Mouse (Mus musculus) megakaryocyte progenitor cell, adult 5-6 weeks (primary cell): Measurements from ENCODE around the gene Ccl25. TPM values are rescaled to one million over a fixed set of nuclear protein-coding genes. Genes with fewer than 3 reads are reported as not detected.
"Not testable (repeated sequence)": the region's sequence is repeated elsewhere in the genome, so short reads cannot be mapped to it uniquely, and the experiment has no call there.

ENCODE experiments used
- ATAC-seq: replicated peaks from 2 replicates; pipeline ENCODE4 v1.8.0; 2016; ENCODE audit warnings: mild to moderate bottlenecking, moderate TSS enrichment, inconsistent platforms; ENCODE audit not compliant: poor library complexity
- total RNA-seq, 2 experiments: library from RNA; stranded (forward) in 1 of 2; stranded (reverse) in 1 of 2; fragments of 157-497, 149-512 nt in 1 of 2; fragments of 200-1000 nt in 1 of 2; gene quantifications; 2 replicates each; pipeline versions ENCODE4 v1.2.3 to v1.2.4; 2015 to 2017

The Ccl25 gene
- total RNA-seq, 2 experiments from 2014 or later = 4.6 to 20.6 TPM

GRCm38 (mm10) chr8:4333966-4334365 lies 9.0 kb downstream of the Ccl25 start:
- no peak for ATAC-seq

GRCm38 (mm10) chr8:4335678-4336077 lies 10.7 kb downstream of the Ccl25 start:
- ATAC-seq = peak; percentile 47

- no peak for ATAC-seq
Observed at GRCm38 (mm10) chr8:4340207-4340606, 15.2 kb downstream of the Ccl25 start.

- peak; percentile 90 for ATAC-seq
Observed at GRCm38 (mm10) chr8:4347661-4348060, 22.7 kb downstream of the Ccl25 start.

- peak; percentile 37 for ATAC-seq
Observed at GRCm38 (mm10) chr8:4348275-4348674, 23.3 kb downstream of the Ccl25 start.

GRCm38 (mm10) chr8:4349335-4349734 lies 24.3 kb downstream of the Ccl25 start:
- no peak for ATAC-seq

GRCm38 (mm10) chr8:4350618-4351017 lies 25.6 kb downstream of the Ccl25 start:
- no peak for ATAC-seq

- ATAC-seq = not testable (repeated sequence)
Observed at GRCm38 (mm10) chr8:4352562-4352961, 27.6 kb downstream of the Ccl25 start.

GRCm38 (mm10) chr8:4353741-4354140 lies 28.7 kb downstream of the Ccl25 start:
- no peak for ATAC-seq

GRCm38 (mm10) chr8:4354516-4354915 lies 29.5 kb downstream of the Ccl25 start:
- ATAC-seq = no peak

- no peak for ATAC-seq
Observed at GRCm38 (mm10) chr8:4355455-4355854, 30.4 kb downstream of the Ccl25 start.

- peak; percentile 61 for ATAC-seq
Observed at GRCm38 (mm10) chr8:4359362-4359761, 34.4 kb downstream of the Ccl25 start.

- ATAC-seq = no peak
Observed at GRCm38 (mm10) chr8:4360922-4361321, 35.9 kb downstream of the Ccl25 start.

- ATAC-seq = no peak
Observed at GRCm38 (mm10) chr8:4366189-4366588, 41.2 kb downstream of the Ccl25 start.

- ATAC-seq = no peak
Observed at GRCm38 (mm10) chr8:4367808-4368207, 42.8 kb downstream of the Ccl25 start.

GRCm38 (mm10) chr8:4368470-4368869 lies 43.5 kb downstream of the Ccl25 start:
- no peak for ATAC-seq

GRCm38 (mm10) chr8:4370078-4370477 lies 45.1 kb downstream of the Ccl25 start:
- ATAC-seq = peak; percentile 99

- ATAC-seq = peak; percentile 53; the same call in 1 of the 2 replicates
Observed at GRCm38 (mm10) chr8:4372657-4373056, 47.6 kb downstream of the Ccl25 start.

- ATAC-seq = no peak
Observed at GRCm38 (mm10) chr8:4401442-4401841, 76.4 kb downstream of the Ccl25 start.

GRCm38 (mm10) chr8:4403960-4404879 lies 79.2 kb downstream of the Ccl25 start:
- peak; percentile 46 for ATAC-seq

- ATAC-seq = no peak
Observed at GRCm38 (mm10) chr8:4404880-4405261, 79.9 kb downstream of the Ccl25 start.

GRCm38 (mm10) chr8:4408425-4408824 lies 83.4 kb downstream of the Ccl25 start:
- ATAC-seq = not testable (repeated sequence)
